Mouse (Mus musculus): ENCODE results near the gene Krtap10-10. TPM values are rescaled to one million over a fixed set of nuclear protein-coding genes. Genes with fewer than 3 reads are reported as not detected.

The Krtap10-10 gene
- polyA plus RNA-seq (2014; fragmentation: Illumina TruSeq; extraction: RNeasy Lipid Tissue Mini Kit (QIAGEN cat#74804); ENCODE audit: low read depth, low replicate concordance), result not detected

DNA sequence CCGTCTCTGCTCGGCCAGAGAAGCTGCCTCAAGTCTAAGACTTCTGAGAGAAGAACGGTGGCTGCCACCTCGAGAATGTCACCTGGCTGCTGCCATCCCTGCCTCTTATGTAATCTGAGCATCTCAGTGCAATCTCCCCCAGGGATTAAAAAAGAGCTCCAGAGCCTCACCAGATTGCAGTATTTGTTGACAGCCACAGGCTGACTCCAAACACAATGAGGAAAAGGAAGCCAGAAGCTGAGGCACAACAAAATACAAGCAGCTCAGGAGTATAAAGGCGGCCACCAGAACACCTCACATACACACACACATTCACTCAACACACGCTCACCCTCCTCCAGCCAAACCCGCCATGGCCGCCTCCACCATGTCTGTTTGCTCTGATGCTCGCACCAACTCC lies at the start of gene Krtap10-10:
TSS of gene Krtap10-10 (plus strand) at position 301 of the 400 bp plus-strand sequence.

DNA sequence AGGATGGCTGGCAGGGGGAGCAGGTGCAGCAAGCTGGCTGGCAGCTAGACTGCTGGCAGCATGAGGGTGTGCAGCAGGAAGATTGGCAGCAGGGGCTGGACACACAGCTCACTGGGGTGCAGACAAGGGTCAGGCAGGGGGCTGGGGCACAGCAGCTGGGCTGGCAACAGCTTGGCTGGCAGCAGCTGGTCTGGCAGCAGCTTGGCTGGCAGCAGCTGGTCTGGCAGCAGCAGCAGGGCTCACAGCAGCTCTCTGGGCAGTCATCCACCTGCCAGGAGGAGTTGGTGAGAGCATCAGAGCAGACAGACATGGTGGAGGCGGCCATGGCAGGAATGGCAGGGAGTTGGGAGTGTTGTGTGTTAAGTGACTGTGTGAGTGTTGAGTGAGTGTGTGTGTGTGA lies 47.9 kb upstream of the Krtap10-10 start, which contains the start of gene Gm7137:
TSS of gene Gm7137 (minus strand) at position 325 of the 400 bp plus-strand sequence.

DNA sequence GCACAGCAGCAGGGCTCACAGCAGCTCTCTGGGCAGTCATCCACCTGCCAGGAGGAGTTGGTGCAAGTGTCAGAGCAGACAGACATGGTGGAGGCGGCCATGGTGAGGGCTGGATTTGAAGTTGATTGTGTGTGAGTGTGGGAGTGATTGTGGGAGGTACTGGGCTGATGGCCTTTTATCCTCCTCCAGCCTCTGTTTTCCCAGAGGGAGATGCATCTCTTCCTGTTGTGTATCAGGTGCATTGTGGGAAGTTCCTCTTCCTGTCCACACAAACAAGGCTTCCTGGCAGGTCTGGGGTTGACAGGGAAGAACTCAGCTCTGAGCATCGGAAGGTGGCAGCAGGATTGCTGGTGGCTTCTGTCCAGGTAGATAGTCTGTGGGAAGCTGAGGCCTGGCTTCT lies 40.8 kb upstream of the Krtap10-10 start, which contains the start of gene Gm9639:
TSS of gene Gm9639 (minus strand) at position 101 of the 400 bp plus-strand sequence.

DNA sequence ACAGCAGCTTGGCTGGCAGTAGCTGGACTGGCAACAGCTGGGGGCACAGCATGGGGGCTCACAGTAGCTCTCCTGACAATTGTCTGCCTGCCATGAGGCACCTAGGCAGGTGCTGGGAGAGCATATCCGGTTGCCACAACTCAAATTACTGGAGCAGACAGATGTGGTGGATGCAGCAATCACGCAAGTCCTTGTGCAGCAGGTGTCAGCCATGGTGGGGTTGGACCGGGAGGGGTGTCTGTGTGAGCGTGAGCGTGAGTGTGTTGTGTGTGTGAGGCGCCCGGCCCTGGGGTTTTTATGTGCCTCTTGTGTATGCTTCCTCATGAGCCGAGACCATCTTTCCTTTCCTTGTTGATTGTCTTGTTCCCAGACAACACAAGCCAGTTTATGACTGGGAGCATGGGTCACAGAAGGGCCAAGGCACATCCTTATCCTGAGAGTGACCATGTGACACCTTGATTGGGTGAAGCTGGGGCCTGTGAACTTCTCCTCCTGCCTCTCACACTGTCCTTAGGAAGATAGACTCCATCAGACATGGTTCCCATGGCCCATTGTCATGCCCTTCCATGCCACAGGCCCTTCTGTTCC lies 36.7 kb upstream of the Krtap10-10 start, which contains the start of gene Gm19668:
TSS of gene Gm19668 (minus strand) at position 213 of the 588 bp plus-strand sequence.

DNA sequence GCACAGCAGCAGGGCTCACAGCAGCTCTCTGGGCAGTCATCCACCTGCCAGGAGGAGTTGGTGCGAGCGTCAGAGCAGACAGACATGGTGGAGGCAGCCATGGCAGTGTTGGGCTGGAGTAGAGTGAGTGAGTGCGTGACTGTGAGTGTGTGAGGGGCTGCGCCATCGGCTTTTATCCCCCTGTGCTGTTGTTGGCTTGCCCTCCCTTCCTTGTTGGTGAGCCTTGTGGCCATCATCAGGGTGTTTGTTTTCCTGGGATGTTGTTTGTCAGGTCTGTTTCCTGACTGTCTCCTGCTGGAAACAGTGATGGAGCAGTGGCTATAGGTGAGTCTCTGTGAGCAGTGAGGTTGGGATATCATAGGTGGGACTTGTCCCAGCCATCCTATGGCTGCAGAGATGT lies 24.0 kb upstream of the Krtap10-10 start, which contains the start of gene Gm9507:
TSS of gene Gm9507 (minus strand) at position 101 of the 400 bp plus-strand sequence.

DNA sequence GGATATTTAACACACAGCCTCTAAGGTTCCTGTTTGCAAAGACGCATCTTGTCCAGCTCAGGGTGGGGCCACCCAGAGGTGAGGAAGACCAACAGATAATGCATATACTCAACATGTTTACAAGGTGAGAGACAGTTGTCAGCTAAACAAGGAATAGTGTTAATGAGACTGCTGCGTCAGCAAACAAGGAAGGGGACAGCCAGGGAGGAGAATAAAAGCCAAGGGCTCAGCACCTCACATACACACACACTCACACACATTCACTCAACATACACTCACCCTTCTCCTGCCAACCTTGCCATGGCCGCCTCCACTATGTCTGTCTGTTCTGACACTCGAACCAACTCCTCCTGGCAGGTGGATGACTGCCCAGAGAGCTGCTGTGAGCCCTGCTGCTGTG lies 21.4 kb upstream of the Krtap10-10 start, which contains the start of gene Gm2696:
TSS of gene Gm2696 (plus strand) at position 301 of the 400 bp plus-strand sequence.

DNA sequence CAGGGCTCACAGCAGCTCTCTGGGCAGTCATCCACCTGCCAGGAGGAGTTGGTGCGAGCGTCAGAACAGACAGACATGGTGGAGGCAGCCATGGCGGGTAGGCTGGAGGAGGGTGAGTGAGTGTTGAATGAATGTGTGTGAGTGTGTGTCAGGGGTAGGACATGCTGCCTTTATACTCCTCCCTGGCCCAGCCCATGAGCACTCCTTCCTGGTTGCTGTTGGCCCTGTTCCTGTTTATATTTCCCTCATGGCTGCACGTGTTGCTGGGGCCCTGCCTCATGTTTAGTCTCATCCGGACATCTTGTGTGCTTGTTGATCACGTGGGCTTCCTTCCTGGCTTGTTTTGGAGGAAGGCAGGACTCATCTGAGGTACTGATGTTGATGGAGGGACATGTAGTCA lies 8.8 kb upstream of the Krtap10-10 start, which contains the start of gene Krtap10-4:
TSS of gene Krtap10-4 (minus strand) at position 145 of the 400 bp plus-strand sequence.

DNA sequence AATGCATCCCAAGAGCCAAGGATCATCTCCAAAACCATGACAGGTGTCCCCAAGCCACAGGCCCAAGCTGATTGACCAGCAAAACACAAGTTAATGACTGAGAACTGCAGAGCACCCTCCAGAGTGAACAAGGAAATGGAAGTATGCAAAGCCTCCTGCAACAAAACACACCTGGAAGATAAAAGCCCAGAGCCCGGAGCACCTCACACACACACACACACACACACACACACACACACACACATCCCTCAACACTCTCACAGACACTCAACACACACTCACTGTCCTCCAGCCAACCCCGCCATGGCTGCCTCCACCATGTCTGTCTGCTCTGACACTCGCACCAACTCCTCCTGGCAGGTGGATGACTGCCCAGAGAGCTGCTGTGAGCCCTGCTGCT lies 10.8 kb downstream of the Krtap10-10 start, which contains the start of gene Gm36176:
TSS of gene Gm36176 (plus strand) at position 301 of the 400 bp plus-strand sequence.

DNA sequence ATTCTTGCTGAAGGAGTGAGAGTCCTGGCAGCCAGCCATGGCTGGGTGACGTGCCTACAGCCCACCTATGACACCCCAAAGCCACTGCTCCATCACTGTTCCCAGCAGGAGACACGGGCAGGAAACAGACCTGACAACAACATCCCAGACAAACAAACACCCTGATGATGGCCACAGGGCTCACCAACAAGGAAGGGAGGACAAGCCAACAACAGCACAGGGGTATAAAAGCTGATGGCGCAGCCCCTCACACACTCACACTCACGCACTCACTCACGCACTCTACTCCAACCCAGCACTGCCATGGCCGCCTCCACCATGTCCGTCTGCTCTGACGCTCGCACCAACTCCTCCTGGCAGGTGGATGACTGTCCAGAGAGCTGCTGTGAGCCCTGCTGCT lies 16.8 kb downstream of the Krtap10-10 start, which contains the start of gene Gm10318:
TSS of gene Gm10318 (plus strand) at position 301 of the 400 bp plus-strand sequence.

DNA sequence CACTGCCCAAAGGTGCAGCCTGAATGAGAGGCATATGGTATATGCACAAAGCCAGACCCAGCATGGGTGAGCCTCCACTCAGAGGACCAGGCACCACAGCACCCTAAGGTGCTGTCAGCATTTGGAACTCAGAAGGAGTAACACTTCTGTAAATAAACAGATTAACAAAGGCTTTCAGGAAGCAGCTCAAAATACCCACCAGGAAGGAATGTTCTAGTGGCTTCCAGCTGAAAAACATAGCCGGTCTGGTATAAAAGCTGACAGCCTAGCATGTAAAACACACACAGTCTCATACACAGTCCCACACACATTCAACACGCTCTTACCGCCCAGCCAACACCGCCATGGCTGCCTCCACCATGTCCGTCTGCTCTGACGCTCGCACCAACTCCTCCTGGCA lies 25.9 kb downstream of the Krtap10-10 start, which contains the start of gene Gm3285:
TSS of gene Gm3285 (plus strand) at position 301 of the 400 bp plus-strand sequence.

Other genes with a start within 250 kb of the Krtap10-10 start
- gene Sumo3, start 229.8 kb upstream of the Krtap10-10 start, polyA plus RNA-seq (2014; fragmentation: Illumina TruSeq; extraction: RNeasy Lipid Tissue Mini Kit (QIAGEN cat#74804); ENCODE audit: low read depth, low replicate concordance), result 76.1 TPM
- 1.6 TPM for gene Gm49325, start 229.8 kb upstream of the Krtap10-10 start, polyA plus RNA-seq (2014; fragmentation: Illumina TruSeq; extraction: RNeasy Lipid Tissue Mini Kit (QIAGEN cat#74804); ENCODE audit: low read depth, low replicate concordance)
- 7.3 TPM for gene Ube2g2, start 213.7 kb upstream of the Krtap10-10 start, polyA plus RNA-seq (2014; fragmentation: Illumina TruSeq; extraction: RNeasy Lipid Tissue Mini Kit (QIAGEN cat#74804); ENCODE audit: low read depth, low replicate concordance)
- not detected for gene Tspear, start 149.4 kb upstream of the Krtap10-10 start, polyA plus RNA-seq (2014; fragmentation: Illumina TruSeq; extraction: RNeasy Lipid Tissue Mini Kit (QIAGEN cat#74804); ENCODE audit: low read depth, low replicate concordance)
- not detected for gene Gm19402, start 145.2 kb upstream of the Krtap10-10 start, polyA plus RNA-seq (2014; fragmentation: Illumina TruSeq; extraction: RNeasy Lipid Tissue Mini Kit (QIAGEN cat#74804); ENCODE audit: low read depth, low replicate concordance)
- gene Gm9508, start 138.7 kb upstream of the Krtap10-10 start, polyA plus RNA-seq (2014; fragmentation: Illumina TruSeq; extraction: RNeasy Lipid Tissue Mini Kit (QIAGEN cat#74804); ENCODE audit: low read depth, low replicate concordance), result not detected
- gene Gm10272, start 129.3 kb upstream of the Krtap10-10 start, polyA plus RNA-seq (2014; fragmentation: Illumina TruSeq; extraction: RNeasy Lipid Tissue Mini Kit (QIAGEN cat#74804); ENCODE audit: low read depth, low replicate concordance), result not detected
- not detected for gene Gm10024, start 124.5 kb upstream of the Krtap10-10 start, polyA plus RNA-seq (2014; fragmentation: Illumina TruSeq; extraction: RNeasy Lipid Tissue Mini Kit (QIAGEN cat#74804); ENCODE audit: low read depth, low replicate concordance)
- gene Gm10142, start 120.1 kb upstream of the Krtap10-10 start, polyA plus RNA-seq (2014; fragmentation: Illumina TruSeq; extraction: RNeasy Lipid Tissue Mini Kit (QIAGEN cat#74804); ENCODE audit: low read depth, low replicate concordance), result not detected
- gene Krtap12-1, start 115.3 kb upstream of the Krtap10-10 start, polyA plus RNA-seq (2014; fragmentation: Illumina TruSeq; extraction: RNeasy Lipid Tissue Mini Kit (QIAGEN cat#74804); ENCODE audit: low read depth, low replicate concordance), result not detected
- not detected for gene Gm10100, start 109.5 kb upstream of the Krtap10-10 start, polyA plus RNA-seq (2014; fragmentation: Illumina TruSeq; extraction: RNeasy Lipid Tissue Mini Kit (QIAGEN cat#74804); ENCODE audit: low read depth, low replicate concordance)
- not detected for gene Gm18596, start 93.3 kb upstream of the Krtap10-10 start, polyA plus RNA-seq (2014; fragmentation: Illumina TruSeq; extraction: RNeasy Lipid Tissue Mini Kit (QIAGEN cat#74804); ENCODE audit: low read depth, low replicate concordance)
- not detected for gene Gm9736, start 84.6 kb upstream of the Krtap10-10 start, polyA plus RNA-seq (2014; fragmentation: Illumina TruSeq; extraction: RNeasy Lipid Tissue Mini Kit (QIAGEN cat#74804); ENCODE audit: low read depth, low replicate concordance)
- not detected for gene Gm3233, start 76.3 kb upstream of the Krtap10-10 start, polyA plus RNA-seq (2014; fragmentation: Illumina TruSeq; extraction: RNeasy Lipid Tissue Mini Kit (QIAGEN cat#74804); ENCODE audit: low read depth, low replicate concordance)
- not detected for gene Gm3238, start 64.6 kb upstream of the Krtap10-10 start, polyA plus RNA-seq (2014; fragmentation: Illumina TruSeq; extraction: RNeasy Lipid Tissue Mini Kit (QIAGEN cat#74804); ENCODE audit: low read depth, low replicate concordance)
- not detected for gene Gm7138, start 59.0 kb upstream of the Krtap10-10 start, polyA plus RNA-seq (2014; fragmentation: Illumina TruSeq; extraction: RNeasy Lipid Tissue Mini Kit (QIAGEN cat#74804); ENCODE audit: low read depth, low replicate concordance)
- not detected for gene Gm3250, start 53.4 kb upstream of the Krtap10-10 start, polyA plus RNA-seq (2014; fragmentation: Illumina TruSeq; extraction: RNeasy Lipid Tissue Mini Kit (QIAGEN cat#74804); ENCODE audit: low read depth, low replicate concordance)
- gene Gm7137, start 47.7 kb upstream of the Krtap10-10 start, polyA plus RNA-seq (2014; fragmentation: Illumina TruSeq; extraction: RNeasy Lipid Tissue Mini Kit (QIAGEN cat#74804); ENCODE audit: low read depth, low replicate concordance), result not detected
- gene Gm9639, start 40.9 kb upstream of the Krtap10-10 start, polyA plus RNA-seq (2014; fragmentation: Illumina TruSeq; extraction: RNeasy Lipid Tissue Mini Kit (QIAGEN cat#74804); ENCODE audit: low read depth, low replicate concordance), result not detected
- gene Gm19668, start 36.8 kb upstream of the Krtap10-10 start, polyA plus RNA-seq (2014; fragmentation: Illumina TruSeq; extraction: RNeasy Lipid Tissue Mini Kit (QIAGEN cat#74804); ENCODE audit: low read depth, low replicate concordance), result not detected
- not detected for gene Gm9507, start 24.1 kb upstream of the Krtap10-10 start, polyA plus RNA-seq (2014; fragmentation: Illumina TruSeq; extraction: RNeasy Lipid Tissue Mini Kit (QIAGEN cat#74804); ENCODE audit: low read depth, low replicate concordance)
- gene Gm2696, start 21.3 kb upstream of the Krtap10-10 start, polyA plus RNA-seq (2014; fragmentation: Illumina TruSeq; extraction: RNeasy Lipid Tissue Mini Kit (QIAGEN cat#74804); ENCODE audit: low read depth, low replicate concordance), result not detected
- gene Krtap10-4, start 8.9 kb upstream of the Krtap10-10 start, polyA plus RNA-seq (2014; fragmentation: Illumina TruSeq; extraction: RNeasy Lipid Tissue Mini Kit (QIAGEN cat#74804); ENCODE audit: low read depth, low replicate concordance), result not detected
- not detected for gene Gm36176, start 10.9 kb downstream of the Krtap10-10 start, polyA plus RNA-seq (2014; fragmentation: Illumina TruSeq; extraction: RNeasy Lipid Tissue Mini Kit (QIAGEN cat#74804); ENCODE audit: low read depth, low replicate concordance)
- gene Gm10318, start 16.9 kb downstream of the Krtap10-10 start, polyA plus RNA-seq (2014; fragmentation: Illumina TruSeq; extraction: RNeasy Lipid Tissue Mini Kit (QIAGEN cat#74804); ENCODE audit: low read depth, low replicate concordance), result not detected
- not detected for gene Gm3285, start 26.0 kb downstream of the Krtap10-10 start, polyA plus RNA-seq (2014; fragmentation: Illumina TruSeq; extraction: RNeasy Lipid Tissue Mini Kit (QIAGEN cat#74804); ENCODE audit: low read depth, low replicate concordance)
- 2.1 TPM for gene Lrrc3, start 66.6 kb downstream of the Krtap10-10 start, polyA plus RNA-seq (2014; fragmentation: Illumina TruSeq; extraction: RNeasy Lipid Tissue Mini Kit (QIAGEN cat#74804); ENCODE audit: low read depth, low replicate concordance)
- gene Trpm2, start 134.6 kb downstream of the Krtap10-10 start, polyA plus RNA-seq (2014; fragmentation: Illumina TruSeq; extraction: RNeasy Lipid Tissue Mini Kit (QIAGEN cat#74804); ENCODE audit: low read depth, low replicate concordance), result 0.38 TPM
- gene 1810043G02Rik, start 142.6 kb downstream of the Krtap10-10 start, polyA plus RNA-seq (2014; fragmentation: Illumina TruSeq; extraction: RNeasy Lipid Tissue Mini Kit (QIAGEN cat#74804); ENCODE audit: low read depth, low replicate concordance), result 1.0 TPM
- 2.6 TPM for gene Pfkl, start 174.1 kb downstream of the Krtap10-10 start, polyA plus RNA-seq (2014; fragmentation: Illumina TruSeq; extraction: RNeasy Lipid Tissue Mini Kit (QIAGEN cat#74804); ENCODE audit: low read depth, low replicate concordance)
- 0.41 TPM for gene Dnmt3l, start 206.0 kb downstream of the Krtap10-10 start, polyA plus RNA-seq (2014; fragmentation: Illumina TruSeq; extraction: RNeasy Lipid Tissue Mini Kit (QIAGEN cat#74804); ENCODE audit: low read depth, low replicate concordance)
- gene Aire, start 207.7 kb downstream of the Krtap10-10 start, polyA plus RNA-seq (2014; fragmentation: Illumina TruSeq; extraction: RNeasy Lipid Tissue Mini Kit (QIAGEN cat#74804); ENCODE audit: low read depth, low replicate concordance), result not detected
- 8.6 TPM for gene Icosl, start 233.4 kb downstream of the Krtap10-10 start, polyA plus RNA-seq (2014; fragmentation: Illumina TruSeq; extraction: RNeasy Lipid Tissue Mini Kit (QIAGEN cat#74804); ENCODE audit: low read depth, low replicate concordance)

All from sigmoid colon, adult 10 weeks (tissue).